Mouse (Mus musculus) right cerebral cortex, adult 18-20 months (tissue): ENCODE data around the gene Galns.

Experiments used
- DNase-seq: peaks from one replicate; pipeline ENCODE4 v3.0.0; 2022; ENCODE audit warnings: mixed read lengths

The Galns gene

GRCm38 (mm10) chr8:122531312-122531711 lies 80.0 kb downstream of the Galns start:
- no peak for DNase-seq

- DNase-seq: no peak
Measured at GRCm38 (mm10) chr8:122529159-122529558, 82.1 kb downstream of the Galns start.
